Mouse (Mus musculus): ENCODE measurements around the gene Adra1b.
A peak's percentile ranks its signal among the peaks of the same experiment; 100 is the strongest.

Adra1b gene

GRCm38 (mm10) chr11:43895323-43895722 is 5.7 kb downstream of the Adra1b start:
- no peak for DNase-seq (ENCODE audit: low read depth, low spot score)

DNA sequence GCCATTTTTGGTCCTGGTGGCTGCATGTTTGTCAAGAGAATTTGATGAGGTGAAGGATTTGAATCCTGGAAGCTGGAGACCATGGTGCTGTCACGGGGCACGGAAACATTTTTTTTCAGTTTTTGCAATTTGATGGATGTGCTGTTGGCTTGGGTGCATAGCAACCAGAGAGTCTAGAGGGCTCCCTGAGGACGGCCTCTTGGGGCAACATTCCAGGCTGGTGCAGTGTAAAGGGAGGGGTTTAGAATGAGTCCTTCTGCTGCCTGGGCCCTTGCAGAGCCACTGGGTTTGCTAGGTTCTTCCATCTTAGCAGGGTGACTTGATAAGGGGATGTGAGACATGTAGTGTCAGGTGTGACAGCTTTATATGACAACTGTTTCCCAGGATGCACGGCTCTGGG is 8.5 kb downstream of the Adra1b start:
- no peak for DNase-seq (ENCODE audit: low read depth, low spot score)

DNA sequence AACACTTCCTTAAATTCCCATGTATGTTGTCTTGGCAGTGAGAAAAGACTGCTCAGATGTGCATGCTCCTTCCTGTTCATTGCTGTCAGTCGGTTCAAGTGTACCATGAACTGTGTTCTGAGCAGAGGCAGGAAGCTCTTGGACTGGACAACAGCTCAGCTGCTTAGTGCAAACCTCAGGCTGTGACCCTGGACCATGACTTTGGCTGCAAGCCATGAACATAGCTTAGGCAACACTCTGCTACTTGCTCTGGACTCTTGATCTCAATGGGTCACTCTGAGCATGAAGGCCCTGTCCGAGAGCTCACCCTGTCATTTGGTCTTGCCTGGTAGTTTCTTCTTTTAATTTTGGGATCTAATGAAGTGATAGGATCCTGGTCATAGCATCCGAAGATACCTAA is 9.6 kb downstream of the Adra1b start:
- DNase-seq (ENCODE audit: low read depth, low spot score): no peak

DNA sequence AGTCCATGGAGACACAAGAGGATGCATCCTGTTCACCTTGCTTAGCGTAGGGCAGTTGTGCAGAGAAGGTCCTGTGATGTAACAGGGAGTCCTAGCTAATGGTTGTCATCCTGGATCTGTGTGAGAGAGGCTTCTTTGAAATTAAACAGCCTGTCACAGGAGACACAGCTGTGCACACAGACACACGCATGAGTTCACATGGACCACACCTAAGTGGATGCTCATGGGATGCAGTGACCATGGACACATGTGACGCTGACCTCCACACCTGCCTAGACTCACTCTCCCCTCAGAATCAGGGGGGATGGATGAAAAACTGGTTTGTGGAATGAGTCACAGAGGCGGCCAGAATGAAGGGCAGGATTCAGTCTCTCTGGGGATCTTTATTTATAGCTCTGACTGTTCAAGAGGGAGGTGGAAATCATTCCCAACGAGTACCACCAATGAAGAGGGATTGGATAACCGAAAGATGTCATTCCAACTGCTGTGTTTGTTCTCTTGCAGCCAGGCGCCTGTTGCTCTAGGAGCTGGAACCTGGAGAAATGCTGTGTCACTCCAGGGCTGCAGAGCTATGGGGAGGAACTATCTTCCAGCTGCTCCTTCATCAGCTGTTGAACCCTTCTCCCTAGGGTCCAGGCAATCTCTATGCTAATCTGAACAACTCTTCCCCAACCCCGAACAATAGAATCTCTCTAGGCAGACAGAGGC is 11.6 kb downstream of the Adra1b start:
- peak; percentile 50 for DNase-seq (ENCODE audit: low read depth, low spot score)

GRCm38 (mm10) chr11:43888736-43889135 is 12.3 kb downstream of the Adra1b start:
- no peak for DNase-seq (ENCODE audit: low read depth, low spot score)

DNA sequence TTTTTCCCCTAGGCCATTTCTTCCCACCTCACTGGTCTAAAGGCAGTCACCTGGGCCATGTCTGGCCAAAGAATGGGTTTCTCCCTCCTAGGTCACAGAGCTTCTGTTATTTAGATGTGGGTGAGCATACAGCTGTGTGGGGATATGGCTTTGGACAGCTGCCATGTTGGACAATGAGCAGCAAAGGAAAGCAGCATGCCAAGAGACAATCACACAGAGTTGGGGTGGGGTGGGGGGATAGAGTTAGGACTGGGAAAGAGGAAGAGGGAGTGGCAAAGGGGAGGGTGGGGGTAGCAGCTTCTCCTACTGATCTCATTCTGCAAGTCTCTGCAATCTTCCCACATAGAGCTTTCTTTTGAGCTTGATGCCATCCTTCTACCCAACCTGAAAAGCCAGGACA is 13.4 kb downstream of the Adra1b start:
- no peak for DNase-seq (ENCODE audit: low read depth, low spot score)

- DNase-seq (ENCODE audit: low read depth, low spot score): no peak
Observed at GRCm38 (mm10) chr11:43884521-43884920, 16.5 kb downstream of the Adra1b start.

GRCm38 (mm10) chr11:43883641-43884181 is 17.3 kb downstream of the Adra1b start:
- DNase-seq (ENCODE audit: low read depth, low spot score): peak; percentile 67

- no peak for DNase-seq (ENCODE audit: low read depth, low spot score)
Observed at GRCm38 (mm10) chr11:43877211-43877610, 23.8 kb downstream of the Adra1b start.

DNA sequence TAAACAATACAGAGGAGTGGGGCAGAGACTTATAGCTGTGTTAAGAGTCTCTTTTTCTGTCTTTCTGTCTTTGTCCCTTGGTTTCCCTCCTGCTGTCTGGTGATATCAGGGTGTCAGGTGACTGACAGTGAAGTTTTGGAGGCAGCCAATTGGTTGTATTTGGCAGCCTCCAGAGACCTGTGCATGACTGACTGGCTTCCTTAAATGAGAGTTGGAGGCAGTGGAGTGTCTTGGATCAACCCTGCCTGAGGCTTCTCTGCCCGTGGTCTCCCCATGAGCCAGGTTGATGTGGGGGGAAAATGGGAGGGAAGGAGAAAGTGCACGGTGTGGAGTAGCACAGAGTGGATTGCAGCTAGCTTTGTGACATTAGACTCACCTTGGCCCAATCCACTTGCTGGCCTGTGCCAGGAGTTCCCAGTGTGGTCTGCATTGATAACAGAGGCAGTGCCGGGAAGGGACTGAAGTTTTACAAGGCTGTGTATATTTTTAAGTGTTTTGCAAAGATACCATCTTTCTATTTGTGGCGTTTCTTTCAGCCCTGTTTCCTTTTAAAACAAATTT is 33.2 kb downstream of the Adra1b start:
- DNase-seq (ENCODE audit: low read depth, low spot score): no peak

GRCm38 (mm10) chr11:43865298-43866165 is 35.5 kb downstream of the Adra1b start:
- peak; percentile 55 for DNase-seq (ENCODE audit: low read depth, low spot score)

DNA sequence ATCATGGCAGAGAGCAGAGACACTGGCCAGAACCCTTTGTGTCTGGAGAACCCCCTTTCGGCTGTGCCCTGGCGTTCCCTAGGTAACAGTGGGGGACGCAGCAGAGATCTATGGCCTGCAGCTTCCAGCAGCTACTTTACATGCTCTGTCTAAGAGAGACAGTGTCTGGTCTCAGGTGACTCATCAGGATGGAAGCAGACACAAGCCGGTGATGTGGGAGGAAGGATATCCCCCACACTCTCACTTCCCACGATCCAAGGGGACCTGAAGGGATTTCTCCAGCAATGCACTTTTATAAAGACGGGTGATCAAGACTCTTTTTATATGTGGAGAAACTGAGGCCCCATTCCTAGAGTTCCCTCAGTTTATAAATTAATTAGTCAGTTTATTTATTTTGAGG is 48.0 kb downstream of the Adra1b start:
- DNase-seq (ENCODE audit: low read depth, low spot score): peak; percentile 59

GRCm38 (mm10) chr11:43848056-43848455 is 53.0 kb downstream of the Adra1b start:
- no peak for DNase-seq (ENCODE audit: low read depth, low spot score)

- DNase-seq (ENCODE audit: low read depth, low spot score): no peak
Observed at GRCm38 (mm10) chr11:43841596-43841995, 59.4 kb downstream of the Adra1b start.

GRCm38 (mm10) chr11:43840491-43840890 is 60.5 kb downstream of the Adra1b start:
- DNase-seq (ENCODE audit: low read depth, low spot score): no peak

GRCm38 (mm10) chr11:43835880-43836740 is 64.9 kb downstream of the Adra1b start:
- peak; percentile 77 for DNase-seq (ENCODE audit: low read depth, low spot score)

DNA sequence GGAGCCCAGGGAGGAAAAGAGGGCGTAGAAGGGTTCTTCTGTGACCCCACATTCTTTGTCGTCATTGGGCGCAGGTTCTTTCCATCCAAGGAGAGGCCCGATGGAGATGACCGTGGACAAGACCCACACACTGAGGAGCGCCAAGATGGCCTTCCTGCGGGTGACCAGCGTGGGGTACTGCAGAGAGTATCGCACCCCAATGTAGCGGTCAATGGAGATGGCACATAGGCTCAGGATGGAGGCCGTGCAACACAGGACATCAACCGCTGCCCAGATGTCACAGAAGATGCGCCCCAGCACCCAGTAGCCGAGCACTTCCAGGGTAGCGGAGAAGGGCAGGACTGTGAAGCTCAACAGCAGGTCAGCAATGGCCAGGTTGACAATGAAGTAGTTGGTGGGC is 65.6 kb downstream of the Adra1b start:
- DNase-seq (ENCODE audit: low read depth, low spot score): no peak

- DNase-seq (ENCODE audit: low read depth, low spot score): peak; percentile 50
Observed at GRCm38 (mm10) chr11:43834531-43834930, 66.5 kb downstream of the Adra1b start.

GRCm38 (mm10) chr11:43831530-43831929 is 69.5 kb downstream of the Adra1b start:
- DNase-seq (ENCODE audit: low read depth, low spot score): peak; percentile 27

- peak; percentile 26 for DNase-seq (ENCODE audit: low read depth, low spot score)
Observed at GRCm38 (mm10) chr11:43826769-43827168, 74.2 kb downstream of the Adra1b start.

DNA sequence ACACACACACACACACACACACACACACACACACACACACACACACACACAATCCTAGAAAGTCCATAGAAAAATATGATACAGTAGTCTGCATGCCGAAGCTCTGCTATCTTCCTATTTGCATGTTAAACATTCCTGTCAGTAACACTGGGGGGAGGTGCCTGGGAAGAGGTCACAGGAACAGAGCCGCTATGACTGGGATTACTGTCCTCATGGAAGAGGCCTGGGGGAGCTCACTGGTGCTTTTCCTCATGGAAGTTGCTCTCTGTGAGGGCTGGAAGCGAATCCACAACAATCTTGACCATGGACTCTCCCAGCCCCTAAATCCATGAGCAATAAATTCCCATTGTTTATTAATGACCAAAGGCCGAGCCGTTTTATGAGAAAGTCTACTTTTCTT is 77.7 kb downstream of the Adra1b start:
- no peak for DNase-seq (ENCODE audit: low read depth, low spot score)
